Mouse (Mus musculus) hematopoietic stem cell, adult 5-6 weeks (primary cell): Measurements from ENCODE around the gene Dtwd1. TPM values are rescaled to one million over a fixed set of nuclear protein-coding genes. Genes with fewer than 3 reads are reported as not detected.
"Not testable (repeated sequence)": the region's sequence is repeated elsewhere in the genome, so short reads cannot be mapped to it uniquely, and the experiment has no call there.

Experiments used
- ATAC-seq, 2 experiments: fragments of 125-278 bp in 1 of 2; replicated peaks in 1 of 2; 2 replicates each; pipeline ENCODE4 v1.8.0; 2016 to 2017; ENCODE audit warnings: inconsistent platforms in 2 of 2, mild to moderate bottlenecking in 2 of 2, moderate number of reproducible peaks in 2 of 2, low read depth in 1 of 2, moderate TSS enrichment in 1 of 2; ENCODE audit not compliant: low FRiP score in 2 of 2, poor library complexity in 2 of 2, severe bottlenecking in 2 of 2, insufficient read depth in 1 of 2, low TSS enrichment in 1 of 2
- total RNA-seq: library from RNA; stranded (forward); fragments of 172-1452, 232-1000 nt; gene quantifications from 2 replicates; pipeline ENCODE4 v1.2.3, GENCODE M21; 2017

Dtwd1 gene
- total RNA-seq, result 16.4 and 18.9 TPM in 2 replicates

DNA sequence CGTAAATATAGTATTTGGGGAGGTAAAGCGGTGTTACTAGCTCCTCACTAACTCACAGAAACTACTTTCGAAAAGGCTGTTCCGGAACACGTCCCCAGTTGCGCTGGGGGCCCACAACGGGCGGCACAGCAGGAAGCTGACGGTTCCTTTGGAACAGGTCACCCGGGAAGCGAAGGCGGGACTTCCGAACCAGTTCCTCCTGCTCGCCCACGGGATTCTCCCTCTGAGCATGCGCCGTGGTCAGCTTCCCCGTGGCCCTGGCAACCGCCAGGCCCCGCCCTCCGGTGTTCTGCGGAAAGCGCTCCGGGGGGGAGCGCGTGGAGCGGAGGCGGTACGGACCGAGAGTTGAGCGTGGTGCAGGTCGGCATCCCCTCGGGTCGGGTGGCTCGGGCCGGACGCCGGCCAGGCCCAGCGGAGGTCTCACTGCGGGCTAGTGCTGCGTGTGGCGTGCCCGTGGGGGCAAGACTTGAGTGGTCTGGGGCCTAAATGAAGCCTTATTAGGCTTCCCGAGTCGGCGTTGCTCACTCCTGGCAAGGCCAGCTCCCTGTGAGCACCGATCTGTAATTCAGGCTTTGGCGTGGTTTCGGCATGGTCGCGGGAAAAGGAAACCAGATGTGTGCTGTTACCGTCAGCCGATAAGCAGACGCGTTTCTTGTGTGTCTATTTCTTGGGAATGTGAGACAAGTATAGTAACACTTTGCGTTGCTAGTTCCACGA is at the start of gene Dtwd1, which contains the start of gene Fam227b:
TSS of gene Dtwd1 (plus strand) at position 287 of the 717 bp plus-strand sequence.
TSS of gene Fam227b (minus strand) at position 150 of the 717 bp plus-strand sequence.
- peak; percentile 89 to 97 for ATAC-seq

DNA sequence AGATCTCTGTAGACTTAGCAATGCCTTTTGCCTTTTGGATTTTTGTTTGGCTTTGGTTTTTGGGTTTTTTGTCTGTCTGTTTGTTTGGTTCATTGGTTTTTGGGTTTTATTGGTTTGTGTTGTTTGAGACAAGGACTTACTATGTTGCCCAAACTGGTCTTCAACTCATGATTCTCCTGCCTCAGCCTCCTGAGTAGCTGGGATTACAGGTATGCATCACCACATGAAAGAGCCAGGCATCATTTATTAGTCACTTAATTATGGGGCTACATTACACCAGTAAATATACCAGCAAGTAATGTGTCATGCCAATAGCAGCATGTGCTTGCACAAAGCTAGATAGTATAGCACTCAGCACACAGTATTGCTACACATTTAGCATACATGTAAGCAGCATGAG is 4.2 kb upstream of the Dtwd1 start:
- ATAC-seq, result peak in 1 of 2 experiments; percentile 94; a peak in 3 of 4 replicates

DNA sequence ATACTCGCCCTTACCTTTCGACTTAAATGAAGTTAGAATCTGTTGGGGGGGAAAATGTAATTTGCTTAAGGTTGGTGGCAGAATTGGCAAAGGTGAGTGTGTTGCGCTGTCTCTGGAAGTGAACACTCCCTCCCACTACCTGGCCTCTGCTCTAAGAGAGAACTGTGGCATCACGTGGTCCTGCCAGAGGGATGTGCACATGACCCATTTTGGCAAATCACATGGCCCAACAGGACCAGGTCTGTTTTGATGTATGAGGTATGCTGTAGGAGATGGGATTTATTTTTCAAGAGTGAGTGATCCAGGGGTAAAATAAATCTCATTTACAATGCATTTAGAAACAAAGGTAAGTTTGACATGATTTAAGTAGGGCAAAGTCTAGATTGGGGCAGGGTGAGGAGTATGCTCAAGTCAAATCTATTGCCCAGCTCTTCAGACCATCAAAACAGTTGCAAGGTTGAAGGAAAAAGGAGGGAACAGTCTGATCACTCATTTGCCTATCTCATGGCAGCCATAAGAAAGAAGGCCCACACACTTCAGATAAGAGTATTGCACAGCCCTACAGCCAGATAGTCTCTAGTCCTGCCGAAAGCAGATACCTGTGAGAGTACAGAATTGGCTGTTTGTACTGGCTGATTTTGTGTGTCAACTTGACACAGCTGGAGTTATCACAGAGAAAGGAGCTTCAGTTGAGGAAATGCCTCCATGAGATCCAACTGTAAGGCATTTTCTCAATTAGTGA is 13.5 kb downstream of the Dtwd1 start:
- peak; percentile 48 to 69; a peak in 3 of 4 replicates for ATAC-seq

DNA sequence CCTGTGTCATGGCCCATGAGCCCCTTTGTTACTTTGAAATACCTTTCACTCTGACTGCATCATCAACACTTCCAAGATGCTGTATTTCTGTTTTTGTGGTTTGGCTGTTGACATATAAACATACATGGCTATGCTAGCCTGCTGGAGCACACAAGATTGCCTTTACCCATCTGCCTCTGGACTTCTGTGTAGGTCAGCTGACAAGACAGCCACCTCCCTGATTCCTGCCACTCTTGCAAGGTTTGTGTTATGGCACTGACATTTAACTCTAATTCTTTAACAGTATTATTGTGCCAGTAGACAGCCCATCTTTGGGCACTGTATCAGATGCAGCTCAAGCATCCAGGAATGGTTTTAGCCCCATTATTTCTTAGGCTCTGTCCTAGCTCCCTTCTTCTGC is 14.4 kb downstream of the Dtwd1 start:
- ATAC-seq, result no peak

DNA sequence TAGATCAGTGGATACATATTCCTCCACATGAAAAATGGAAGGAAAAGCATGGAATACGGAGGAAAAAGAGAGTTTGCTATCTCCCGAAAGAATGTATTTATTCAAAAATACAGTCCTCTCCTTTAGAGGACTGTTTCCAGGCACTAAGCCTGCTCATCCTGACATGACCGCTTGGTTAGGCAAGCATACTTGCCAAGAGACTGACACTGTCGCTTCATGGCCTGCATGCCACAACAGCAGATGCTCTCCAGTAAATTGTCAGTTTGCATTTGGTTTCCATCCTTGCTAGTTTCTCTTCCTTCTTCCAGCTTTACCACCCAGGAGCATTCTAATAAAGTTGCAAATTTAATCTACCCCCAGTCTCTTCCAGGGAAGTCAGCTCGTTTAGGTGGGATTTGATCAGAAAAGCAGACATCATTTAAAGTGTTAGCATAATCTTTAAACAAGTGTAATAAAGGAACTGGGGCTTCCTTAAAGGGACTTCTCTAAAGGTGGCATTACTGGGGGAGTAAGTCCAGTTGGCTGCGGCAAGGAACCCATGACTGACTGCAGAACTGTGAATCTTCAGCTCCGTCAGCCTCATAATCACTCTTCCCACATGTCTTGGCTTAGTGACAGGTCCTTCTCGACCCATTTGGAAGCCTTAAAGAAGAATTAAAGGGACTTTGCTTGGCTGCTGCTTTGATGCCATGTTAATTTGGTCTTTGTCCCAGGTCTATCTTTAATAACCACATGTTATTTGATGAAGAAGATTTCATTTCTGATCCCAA is 15.1 kb downstream of the Dtwd1 start:
- ATAC-seq, result no peak

DNA sequence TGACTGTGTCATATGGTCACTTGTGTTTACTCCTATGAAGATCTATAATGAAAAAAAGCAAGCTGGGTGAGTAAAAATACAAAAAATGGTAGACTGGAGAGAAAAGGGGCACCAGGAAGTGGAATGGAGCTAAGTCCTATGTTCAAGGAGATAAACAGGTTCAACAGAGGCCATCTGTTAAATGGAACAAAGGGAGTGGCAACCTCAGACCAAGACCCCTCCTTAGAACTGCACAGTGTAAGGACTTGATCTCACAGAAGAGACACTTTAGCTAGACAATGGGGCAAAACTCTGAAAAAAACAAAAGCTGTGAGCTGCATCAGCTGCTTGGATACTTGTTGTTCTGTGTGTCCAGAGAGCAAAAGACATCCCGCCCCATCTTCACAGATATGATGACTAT is 19.5 kb downstream of the Dtwd1 start:
- no peak for ATAC-seq

DNA sequence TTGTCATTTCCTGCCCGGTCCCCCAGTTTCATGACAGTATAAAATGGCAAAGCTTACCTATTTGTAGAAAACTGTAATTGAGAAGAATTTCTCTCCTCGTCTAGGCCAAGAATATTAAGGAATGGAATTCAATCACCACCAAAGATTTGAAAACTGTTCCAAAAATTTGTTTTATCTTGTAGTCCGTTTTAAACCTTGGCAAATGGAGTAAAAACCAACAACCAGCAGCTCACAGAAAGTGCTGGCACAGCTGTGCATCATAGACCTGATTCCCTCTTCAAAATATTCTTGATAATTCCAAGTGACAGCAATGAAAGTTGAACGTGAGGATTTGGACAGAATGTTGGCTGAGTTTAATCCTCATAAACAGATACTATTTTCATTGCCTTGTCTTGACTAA is 39.4 kb downstream of the Dtwd1 start:
- ATAC-seq, result no peak

DNA sequence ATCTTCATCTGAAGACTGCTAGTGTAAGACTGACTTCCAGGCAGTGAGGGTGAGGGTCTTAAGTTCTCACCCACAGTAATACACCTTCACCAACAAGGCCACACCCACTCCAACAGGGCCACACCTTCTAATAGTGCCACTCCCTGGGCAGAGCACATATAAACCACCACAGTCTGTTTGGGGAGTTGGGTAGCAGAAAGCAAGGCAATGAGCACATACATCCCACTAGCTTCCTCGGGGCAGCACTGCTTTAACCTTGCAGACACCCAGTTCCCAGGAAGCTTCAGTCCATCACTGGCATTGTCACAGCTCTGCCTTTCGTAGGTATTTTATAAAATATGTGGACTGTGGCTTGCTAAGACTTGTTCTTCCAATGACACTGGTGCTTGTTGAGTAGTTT is 40.2 kb downstream of the Dtwd1 start:
- no peak for ATAC-seq

DNA sequence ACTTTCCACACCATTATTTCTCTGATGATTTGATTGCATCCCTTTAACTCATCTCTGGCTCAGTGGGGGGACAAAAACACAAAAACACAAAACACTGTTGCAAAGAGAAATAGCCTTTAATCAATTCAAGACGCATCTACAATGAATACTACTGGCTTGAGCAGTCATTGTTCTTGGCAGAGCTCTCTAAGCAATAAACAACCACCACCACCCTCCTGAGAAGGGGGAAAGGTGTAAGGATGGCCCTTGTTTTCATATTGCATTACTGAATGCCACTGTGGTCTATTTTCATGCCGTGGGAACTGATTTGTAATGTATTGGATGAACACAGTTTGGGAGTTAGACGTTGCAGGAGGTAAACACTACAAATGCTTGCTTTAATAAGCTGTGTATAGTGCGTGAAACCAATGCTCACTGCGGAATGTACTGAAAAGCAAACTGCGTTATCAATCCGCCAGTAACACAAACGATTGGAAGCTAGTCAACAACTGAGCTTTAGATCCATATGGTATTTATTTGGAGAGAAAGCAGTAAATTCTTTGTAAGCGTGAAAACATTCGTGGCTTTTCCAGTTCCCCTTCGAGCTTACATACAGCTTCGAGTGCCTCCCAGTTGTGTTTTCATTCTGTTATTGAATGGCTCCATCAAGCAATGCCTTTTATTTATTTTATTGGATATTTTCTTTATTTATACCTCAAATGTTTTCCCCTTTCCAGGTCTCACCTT is 43.9 kb downstream of the Dtwd1 start:
- no peak for ATAC-seq

DNA sequence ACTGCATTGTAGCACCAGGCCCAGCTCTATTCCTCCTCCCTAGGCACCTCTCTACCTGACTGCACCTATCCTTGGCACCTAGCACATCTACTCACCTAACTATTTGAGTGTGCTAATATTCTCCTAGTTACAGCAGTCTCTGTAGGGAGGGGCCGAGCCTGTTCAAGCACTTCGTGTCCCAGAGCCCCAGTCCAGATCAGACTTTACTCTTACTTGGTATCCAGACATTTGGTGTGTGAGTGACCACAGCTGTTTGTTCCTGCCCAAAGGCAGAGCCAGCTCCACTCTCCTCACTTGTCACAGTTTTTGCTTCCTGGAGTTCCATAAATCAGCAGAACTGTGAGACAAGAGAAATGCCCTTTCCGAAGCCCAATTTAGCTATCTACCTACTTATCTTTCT is 47.0 kb downstream of the Dtwd1 start:
- ATAC-seq, result no peak

DNA sequence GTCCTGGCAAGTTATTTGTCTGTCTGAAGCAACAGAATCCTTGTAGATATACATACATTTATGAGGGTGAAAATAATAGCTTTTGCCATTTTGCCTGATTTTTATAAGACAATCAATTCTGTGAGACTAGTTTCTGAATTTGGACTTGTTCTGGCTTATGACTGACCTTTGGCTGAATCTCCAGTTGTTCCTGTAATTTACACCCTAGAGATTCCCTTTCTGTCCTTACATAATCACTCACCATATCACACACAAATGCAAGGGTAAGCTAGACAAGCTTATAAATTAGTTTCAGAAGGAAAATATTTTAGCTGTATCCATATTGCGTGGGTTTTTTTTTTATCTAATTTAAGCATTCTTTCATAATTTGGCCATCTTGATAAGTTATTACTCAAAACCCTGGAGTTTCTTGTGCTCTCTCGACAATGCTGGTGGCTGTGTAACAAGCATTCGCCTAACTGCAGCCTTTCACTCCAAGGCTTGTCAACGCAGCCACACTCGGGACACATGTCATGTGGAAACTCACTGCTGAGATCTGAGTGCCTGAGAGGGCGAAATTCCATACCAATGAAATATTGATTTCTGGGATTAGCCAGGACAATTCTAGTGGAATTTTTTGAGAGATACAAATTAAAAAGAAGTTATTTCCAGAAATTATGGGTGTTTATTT is 59.2 kb downstream of the Dtwd1 start:
- no peak for ATAC-seq

DNA sequence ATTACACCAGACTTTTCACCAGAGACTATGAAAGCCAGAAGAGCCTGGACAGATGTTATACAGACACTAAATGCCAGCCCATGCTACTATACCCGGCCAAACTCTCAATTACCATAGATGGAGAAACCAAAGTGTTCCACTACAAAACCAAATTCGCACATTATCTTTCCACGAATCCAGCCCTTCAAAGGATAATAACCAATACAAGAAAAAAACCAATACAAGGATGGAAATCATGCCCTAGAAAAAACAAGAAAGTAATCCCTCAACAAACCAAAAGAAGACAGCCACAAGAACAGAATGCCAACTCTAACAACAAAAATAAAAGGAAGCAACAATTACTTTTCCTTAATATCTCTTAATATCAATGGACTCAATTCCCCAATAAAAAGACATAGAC is 62.9 kb downstream of the Dtwd1 start, which contains the start of gene Gm17555:
TSS of gene Gm17555 (plus strand) at position 301 of the 400 bp plus-strand sequence.
- ATAC-seq, result not testable (repeated sequence)

Other genes with a start within 250 kb of the Dtwd1 start
- gene Fgf7, start 117.5 kb upstream of the Dtwd1 start, total RNA-seq, result not detected in 2 replicates
- gene Fam227b, start 137 bp upstream of the Dtwd1 start, total RNA-seq, result not detected in 2 replicates
- not detected in 2 replicates for gene Gm17555, start 63.0 kb downstream of the Dtwd1 start, total RNA-seq